Mouse (Mus musculus) heart, postnatal 14 days (tissue): ENCODE results near the gene Scn2b. TPM values are rescaled to one million over a fixed set of nuclear protein-coding genes. Genes with fewer than 3 reads are reported as not detected.

Experiments
- DNase-seq, 2 experiments: peaks; one replicate each; pipeline ENCODE4 v3.0.0; 2021 to 2022
- intact Hi-C: fragments of 180-260 bp; cut with DNase I; formaldehyde crosslinking; loops from one replicate; pipeline ENCODE4 v1.15.1; 2025
- total RNA-seq, 2 experiments: library from RNA; stranded (reverse); gene quantifications; 2 replicates each; pipeline ENCODE4 v1.2.3; 2021

Scn2b gene
- total RNA-seq, 2 experiments from 2014 or later = 1.2 to 1.4 TPM

DNA sequence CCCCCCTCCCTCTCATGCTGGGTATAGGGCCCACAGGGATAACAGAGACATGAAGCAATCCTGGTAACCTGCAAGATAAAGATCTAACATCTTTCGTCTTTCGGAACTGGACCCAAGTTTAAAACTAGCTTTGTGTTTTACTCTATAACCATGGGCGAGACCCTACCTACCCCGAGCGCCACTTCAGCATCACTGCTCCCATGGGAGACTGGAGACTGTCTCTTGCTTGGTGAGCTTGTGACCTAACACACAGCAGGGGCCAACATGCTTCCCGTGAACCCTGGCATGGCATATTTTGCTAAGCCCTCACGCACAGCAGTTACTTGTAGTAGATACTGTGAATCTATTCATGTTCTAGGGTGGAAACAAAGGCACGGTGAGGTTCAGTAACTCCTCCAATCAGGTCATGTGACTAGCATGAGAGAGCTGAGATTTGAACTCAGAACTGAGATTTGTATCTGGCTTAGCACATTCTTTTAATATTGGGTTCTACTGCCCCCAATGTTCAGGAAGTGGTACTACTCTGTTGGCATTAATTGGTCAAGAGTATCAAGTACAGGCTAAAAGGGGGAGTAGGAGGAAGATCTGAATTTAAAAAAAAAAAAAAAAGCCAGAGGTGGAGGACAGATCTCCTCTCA, 1.9 kb downstream of the Scn2b start:
- no peak for DNase-seq
- intact Hi-C loops = no loop called here

DNA sequence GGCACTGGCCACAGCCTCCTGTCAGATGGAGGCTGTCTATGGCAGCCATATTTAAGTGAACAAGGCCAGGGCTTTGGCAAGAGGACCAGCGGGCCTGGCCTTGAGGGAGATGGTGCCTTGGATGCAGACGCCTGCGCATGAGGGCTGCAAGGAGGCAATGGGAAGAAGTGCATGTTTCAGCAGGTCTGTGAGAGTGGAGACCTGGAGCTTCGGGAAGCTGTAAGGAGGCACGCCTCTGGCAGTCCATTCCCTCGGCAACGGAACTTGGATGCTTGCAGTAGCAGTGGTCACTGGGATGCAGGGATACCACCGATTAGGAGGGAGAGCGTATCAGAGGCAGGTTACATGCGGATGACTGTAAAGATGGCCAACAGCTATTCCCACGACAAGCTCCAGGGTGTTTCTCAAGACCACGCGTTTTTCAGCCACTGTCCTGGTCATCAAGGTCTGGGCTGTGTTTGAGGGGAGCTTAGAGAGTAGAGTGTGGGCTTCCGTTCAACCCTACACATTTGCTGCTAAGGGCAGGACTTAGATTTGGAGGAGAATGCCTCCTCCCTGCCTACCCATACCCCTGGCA, 2.5 kb downstream of the Scn2b start:
- intact Hi-C loops = no loop called here

DNA sequence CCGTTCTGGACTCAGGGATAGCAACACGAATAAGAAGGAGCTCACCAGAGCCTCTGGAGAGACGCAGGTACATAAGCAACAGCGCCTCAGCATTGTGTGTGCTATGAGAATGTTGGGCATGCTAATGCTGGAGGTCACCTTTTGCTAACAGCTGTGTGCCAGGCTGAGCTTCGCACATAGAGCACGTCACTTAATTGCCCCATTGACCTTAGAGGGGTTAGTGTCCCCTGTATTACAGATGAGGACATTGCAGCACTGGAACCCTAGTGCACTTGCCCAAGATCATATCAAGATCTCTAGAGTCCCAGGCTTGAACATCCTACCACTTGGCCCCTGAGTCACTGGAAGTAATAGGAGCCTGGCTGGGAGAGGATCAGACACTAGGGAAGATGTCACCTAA, 3.0 kb downstream of the Scn2b start:
- intact Hi-C loops = no loop called here
- DNase-seq = no peak

More for the DNA sequence above, 2.5 kb downstream of the Scn2b start:
- DNase-seq = no peak

DNA sequence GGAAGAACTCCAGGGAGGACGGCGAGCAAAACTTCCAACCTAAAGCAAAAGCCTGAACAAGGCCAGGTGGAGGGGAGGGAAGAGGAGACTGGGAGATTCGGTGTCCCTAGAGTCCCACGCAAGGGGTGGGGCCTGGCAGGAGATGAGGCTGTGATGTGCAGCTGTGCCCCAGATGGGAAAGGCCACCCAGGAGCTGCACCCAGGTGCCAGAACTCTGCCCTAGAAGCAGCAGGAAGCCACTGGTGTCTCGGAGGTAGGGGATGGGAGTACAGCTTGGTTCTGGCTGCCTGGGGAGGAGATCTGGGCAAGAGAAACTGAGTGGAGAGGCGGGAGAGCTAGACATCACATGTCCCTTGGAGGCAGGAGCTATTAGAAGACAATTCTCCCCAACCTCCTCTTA, 3.4 kb downstream of the Scn2b start:
- intact Hi-C loops = loop anchor here (1.0 kb wide), 1 partner anchor 25 kb away; no protein-coding TSS in a partner anchor
- DNase-seq = no peak

DNA sequence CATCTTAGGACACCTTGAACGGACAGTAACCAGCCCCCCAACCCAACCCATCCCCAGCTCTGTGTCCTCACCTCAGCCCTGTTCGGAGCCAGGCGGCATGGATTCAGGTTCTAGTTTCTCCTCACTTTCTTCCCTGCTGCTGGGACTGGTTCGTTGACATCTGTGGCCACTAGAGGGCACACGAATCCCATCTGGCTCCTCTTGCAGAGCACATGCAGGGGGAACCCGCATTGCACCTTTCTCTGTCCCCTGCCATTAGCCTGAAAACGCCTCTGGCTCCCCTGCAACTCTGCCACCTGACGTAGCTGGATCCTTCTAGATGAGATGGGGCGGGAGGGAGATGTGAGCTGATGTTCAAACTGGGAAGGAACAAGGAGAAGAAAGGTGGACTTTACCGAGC, 4.2 kb downstream of the Scn2b start:
- intact Hi-C loops = loop anchor here (1.0 kb wide), 1 partner anchor 25 kb away; no protein-coding TSS in a partner anchor
- peak; percentile 75 to 81 for DNase-seq

DNA sequence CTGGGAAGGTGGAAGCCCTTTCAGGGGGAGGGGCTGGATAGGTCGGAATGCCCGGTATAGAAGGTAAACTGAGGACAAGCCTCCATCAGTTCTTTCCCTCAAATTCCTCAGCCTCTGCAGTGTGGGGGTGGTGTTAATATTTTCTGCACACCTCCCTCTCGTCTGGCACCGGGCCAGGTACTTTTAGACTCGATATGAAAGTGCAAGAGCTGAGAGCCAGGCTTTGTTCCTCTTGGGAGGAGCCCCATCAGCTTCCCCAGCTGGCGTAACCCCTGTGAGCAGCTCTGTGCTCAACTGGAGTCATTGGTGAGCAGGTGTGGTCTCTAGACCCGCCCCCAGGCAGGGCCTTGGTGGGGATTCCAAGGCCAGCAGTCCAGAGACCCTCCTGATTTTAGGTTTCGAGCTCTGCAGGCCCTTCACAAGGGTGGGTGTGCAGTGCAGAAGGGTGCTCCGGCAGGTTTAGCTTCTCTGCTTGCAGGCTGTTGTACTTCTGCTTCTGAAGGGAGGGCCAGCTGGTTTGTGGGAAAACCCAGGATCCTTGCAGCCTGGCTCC, 4.7 kb downstream of the Scn2b start:
- DNase-seq = peak; percentile 27 to 32
- intact Hi-C loops = no loop called here

DNA sequence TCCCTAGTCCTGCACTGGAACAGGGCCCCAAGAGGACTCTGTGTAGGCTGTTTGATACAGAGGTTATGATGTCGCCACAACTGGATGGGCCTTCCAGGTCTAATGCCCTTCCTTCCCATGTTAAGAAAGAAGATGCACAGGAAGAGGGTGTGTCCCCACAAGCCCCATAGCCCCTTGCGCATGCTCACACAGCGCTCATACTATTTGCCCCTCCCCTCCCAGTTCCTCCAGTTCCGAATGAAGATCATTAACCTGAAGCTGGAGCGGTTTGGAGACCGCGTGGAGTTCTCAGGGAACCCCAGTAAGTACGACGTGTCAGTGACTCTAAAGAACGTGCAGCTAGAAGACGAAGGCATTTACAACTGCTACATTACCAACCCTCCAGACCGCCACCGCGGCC, 7.6 kb downstream of the Scn2b start:
- intact Hi-C loops = no loop called here
- no peak for DNase-seq

DNA sequence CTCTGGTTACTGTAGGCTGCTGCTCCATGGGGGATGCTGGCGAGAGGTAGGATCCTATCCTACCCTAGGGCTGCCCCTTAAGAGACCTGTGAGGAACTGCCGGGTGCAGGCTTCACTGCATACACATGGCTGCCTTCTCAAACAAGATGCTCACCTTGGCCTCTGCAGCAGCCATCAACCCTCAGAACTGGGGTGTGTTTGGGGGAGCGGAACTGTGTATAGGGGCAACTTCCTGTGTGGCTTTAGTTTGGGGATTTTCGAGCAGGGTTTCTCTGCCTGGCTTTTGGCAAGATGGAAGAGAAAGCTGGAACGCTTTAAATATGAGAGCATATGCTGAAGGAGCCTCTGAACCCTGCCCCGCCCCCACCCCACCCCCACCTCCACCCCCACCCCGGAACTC, 9.4 kb downstream of the Scn2b start:
- no peak for DNase-seq
- intact Hi-C loops = no loop called here

DNA sequence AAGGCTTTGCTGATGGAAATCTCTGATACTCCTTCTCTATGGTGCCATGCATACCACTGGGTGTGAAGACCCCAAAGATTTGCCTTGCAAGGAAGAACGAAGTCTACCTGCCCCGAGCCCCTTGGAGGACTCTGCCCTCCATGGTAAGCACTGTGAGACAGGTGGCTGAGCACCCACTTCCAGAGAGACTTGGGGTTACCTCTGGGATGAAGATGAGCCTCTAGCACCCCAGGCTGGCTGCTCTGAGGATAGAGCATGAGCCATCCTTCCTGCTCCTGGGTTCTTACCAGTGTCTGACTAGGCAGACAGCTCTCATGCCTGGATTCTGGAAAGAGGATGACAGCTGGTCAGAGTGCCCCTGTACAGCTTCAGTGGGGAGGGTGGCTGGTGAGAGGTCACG, 12.5 kb downstream of the Scn2b start:
- intact Hi-C loops = no loop called here
- no peak for DNase-seq

DNA sequence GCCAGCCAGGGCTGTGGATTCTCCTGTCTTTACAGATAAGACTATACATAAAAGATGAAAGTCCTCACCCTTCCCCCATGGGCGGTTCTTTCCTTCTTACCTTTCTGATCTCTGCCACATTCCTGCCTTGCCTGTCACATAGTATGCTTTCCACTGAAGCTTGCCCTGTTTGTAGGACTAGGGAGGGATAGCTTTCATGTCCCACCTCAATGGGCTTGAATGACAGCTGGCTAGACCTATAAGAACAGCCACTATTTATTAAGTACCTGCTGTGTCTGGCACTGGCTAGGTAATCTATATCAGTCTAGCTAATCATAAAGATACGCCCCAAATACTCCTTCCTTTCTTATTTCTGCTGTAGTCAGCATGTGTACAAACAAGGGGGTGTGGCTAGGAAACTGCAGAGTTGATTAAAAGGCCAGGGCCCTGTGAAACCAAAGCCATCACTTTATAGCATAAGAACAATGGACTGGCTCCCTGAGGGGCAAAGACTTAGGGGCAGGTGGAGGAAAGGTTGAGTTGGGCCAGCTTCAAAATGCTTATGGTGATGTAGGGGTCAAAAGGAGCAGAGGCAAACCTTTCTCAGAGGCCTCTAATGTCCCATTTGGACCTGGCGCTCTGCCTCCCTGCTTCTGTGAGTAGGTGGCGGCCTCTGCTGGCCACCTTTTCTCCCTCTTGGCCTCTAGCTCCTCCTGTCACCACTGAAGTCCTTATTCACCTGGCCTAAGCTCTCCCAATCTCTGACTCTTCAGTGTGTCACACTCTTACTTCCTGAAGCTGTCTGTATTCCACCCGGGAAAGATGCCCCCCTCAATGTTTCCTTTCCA, 16.1 kb downstream of the Scn2b start:
- intact Hi-C loops = no loop called here
- peak; percentile 56 to 74 for DNase-seq

DNA sequence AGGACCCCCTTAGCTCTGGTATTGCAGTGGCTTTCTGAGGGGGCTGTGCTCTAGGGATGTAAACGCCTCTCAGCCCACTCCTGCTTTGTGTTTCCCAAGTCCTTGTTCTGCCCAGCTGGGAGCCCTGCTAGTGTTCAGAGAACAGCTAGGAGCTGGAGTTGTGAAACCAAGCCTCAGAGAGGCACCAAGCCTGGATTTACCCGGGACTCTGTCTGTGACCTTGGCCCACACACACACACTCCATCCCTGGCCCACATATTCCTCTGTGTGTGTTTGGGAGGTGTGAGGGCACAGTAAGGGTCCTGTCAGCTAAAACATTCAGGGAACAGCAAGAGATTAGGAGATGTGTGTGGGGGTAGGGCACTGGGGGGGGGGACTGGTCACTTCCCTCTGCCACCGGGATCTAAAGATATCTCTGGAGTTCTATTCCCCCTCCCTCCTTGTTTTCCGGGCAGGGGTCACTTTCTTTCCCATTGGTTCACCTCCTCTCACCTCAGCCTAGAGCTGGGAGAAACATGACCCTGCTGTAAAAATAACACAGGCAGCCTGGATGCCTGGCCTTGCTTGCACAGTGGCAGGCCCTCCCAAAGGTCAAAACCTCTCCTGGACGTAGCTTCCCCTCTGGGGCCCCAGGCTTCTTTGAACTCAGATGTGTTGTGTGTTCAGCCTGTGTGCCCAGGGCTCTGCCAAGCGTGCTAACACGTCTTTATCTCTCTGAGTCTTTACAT, 19.0 kb downstream of the Scn2b start:
- no peak for DNase-seq
- intact Hi-C loops = no loop called here

DNA sequence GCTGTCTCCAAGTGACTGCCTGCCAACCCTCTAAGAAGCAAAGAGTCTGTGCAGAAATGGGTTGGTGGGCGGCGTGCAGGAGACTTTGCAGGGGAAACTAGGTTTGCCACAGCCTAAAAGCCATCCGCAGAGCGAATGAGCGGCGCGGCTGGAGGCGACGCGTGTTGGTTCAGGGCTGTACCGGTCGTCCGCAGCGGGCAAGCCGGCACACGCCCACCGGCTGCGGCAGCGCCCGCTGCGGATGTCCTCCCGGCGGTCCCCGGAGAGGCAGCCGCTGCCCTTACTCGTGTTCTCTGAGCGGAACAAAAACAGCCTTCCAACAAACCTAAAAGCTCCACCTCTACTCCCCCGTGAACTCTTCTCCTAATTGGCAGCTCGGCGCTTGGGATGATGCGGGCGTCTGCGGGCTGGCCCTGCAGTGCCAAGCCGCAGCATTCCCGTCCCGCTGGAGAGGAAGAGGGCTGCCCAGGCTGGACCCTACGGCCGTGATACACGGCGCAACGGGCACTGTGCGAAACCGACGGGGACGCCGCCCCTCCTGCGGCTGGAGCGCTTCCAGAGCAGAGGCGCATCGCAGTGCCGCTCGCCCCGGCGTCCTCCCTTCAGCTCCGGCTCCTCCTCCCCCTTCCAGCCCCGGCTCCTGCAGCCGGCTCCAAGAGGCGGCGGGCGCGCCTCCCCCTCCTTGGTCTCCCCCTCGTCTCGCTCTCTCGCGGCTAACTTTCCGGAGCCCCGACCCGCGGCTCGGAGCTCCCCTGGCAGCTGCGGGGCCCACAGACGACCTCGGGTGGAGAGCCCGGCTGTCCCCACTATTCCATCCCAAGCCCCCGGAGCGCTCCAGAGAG, 20.8 kb downstream of the Scn2b start, which contains the start of gene Scn4b:
Scn4b (plus strand) TSS at position 205 of the 842 bp plus-strand sequence.
- peak; percentile 55 to 58 for DNase-seq
- intact Hi-C loops = no loop called here

DNA sequence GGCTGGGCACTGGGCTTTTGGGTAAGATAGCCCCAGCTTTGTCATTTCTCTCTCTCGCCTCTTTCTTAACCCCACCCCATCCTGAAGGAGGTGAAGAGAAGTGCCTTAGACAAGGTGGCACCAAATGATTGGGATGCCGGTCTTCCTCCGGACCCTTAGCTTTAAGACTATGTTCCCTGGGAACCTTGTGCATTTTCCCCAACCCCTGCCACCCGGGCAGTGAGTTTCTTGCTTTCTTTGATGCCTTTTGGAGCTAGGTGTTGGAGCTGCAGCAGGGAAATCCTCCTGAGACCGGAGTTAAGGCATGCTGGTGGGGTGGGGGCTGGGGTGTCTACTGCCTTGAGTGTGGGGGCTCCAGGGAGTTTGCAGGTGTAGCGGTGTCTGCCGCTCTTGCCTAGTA, 21.5 kb downstream of the Scn2b start:
- no peak for DNase-seq
- intact Hi-C loops = no loop called here

DNA sequence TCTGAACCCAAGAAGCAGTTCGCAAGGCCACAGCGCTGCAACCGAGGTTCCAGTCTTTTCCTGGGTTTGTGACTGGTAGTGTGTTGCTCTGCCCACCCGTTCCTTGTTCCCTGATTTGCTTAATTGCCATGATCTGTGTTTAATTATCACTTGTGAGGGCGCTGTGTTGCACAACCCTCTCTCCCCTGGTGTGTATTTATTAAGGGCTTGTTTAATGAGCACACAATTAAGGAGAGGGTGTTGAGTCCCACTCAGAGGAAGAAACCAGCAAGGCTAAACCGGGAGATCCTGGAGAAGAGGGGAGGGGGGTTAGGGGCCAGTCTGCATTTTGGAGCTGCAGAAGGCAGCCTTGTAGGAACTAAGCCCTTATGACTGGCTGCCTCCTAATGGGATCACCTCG, 23.4 kb downstream of the Scn2b start:
- no peak for DNase-seq
- intact Hi-C loops = no loop called here

DNA sequence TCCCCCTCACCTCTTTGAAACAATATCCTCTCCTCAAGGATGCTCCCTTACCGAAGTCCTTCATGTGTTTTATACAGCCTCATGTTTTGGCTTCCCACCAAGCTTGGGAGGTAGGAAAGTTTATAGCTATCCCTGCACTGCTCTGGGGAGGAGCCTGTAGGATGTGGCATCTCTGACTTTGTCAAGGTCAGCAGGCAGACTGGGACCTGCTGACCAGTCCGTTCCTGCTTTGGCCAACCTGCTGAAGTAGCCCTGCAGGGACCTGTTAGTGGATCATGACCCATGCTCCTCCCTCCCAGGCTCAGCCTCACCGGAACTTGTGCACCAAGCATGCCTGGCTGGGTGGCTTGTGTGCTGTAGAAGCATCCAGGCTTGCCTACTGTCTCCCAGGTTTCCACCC, 25.1 kb downstream of the Scn2b start:
- intact Hi-C loops = no loop called here
- no peak for DNase-seq

DNA sequence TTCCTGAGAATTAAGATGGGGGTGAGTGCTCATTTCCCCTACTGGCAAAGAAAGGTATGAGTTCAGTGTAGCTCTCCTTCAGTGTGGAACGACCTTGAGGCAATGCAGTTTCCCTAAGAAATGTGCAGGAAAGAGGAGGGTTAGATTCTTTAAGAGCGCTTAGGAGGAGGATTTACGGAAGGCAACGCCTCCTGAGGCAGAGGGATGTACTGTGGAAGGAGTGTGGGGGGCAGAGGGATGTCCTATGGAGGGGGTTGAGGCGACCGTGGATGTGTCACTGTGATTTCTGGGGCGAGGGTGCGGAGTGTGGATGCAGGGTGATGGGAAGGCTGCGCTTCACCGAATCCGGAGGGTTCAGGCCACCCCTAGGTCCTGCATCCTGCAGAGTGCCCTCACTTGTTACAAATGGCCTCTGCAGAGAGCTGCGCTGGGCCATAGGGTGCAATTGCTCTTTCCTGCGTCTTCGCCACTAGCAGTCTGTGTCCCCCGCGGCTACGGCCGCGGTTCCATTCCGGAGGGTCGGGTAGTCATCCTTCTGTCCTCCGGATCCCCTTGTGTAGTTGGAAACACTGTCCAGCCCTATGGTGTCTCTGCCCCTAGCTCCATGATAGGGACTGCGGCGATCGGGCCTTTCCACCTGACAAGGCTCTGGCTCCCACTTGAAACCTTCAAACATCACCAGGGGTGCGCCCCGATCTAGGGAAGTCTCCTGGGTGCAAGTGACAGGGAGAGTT, 28.1 kb downstream of the Scn2b start:
- no peak for DNase-seq
- intact Hi-C loops = loop anchor here (1.0 to 5.0 kb wide), 3 partner anchors 24 to 173 kb away; no protein-coding TSS in a partner anchor

DNA sequence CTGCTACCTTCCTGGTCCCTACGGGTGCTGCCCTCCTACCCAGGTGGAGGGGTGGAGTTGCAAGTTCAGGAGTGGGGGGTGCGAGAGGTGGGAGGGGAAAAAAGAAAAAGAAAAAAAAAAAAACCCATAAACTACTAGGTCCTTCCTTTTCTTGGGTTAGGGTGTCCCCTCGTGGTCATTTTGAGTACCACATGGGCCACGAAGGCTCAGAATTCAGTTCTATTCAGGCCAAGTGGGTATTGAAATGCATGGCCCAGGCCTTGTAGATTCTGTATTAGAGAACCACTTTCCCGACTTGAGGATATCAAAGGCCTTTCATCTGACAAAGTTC, 28.6 kb downstream of the Scn2b start:
- peak; percentile 58 to 78 for DNase-seq

DNA sequence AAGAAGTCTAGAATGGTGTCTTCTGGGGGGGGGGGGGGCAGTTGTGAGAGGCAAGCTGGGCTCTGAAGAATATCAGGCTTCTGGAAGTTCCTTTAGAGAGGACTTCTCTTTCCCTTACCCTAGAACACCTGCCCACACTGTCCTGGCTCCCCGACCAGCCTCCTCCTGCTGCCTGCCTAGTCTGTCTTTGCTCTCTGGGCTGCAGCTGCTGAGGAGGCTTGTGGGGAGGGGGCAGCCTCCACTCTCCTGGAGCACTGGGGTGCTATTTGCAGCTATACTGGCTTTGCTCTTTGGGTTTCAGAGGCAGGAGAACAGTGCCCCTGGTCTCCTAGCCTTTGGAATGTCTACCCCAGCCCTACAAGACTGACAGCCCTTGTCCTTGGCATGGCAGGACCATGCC, 33.4 kb downstream of the Scn2b start:
- intact Hi-C loops = no loop called here
- no peak for DNase-seq

More for the DNA sequence above, 28.6 kb downstream of the Scn2b start:
- intact Hi-C loops = loop anchor here (1.0 to 5.0 kb wide), 3 partner anchors 25 to 174 kb away; no protein-coding TSS in a partner anchor

DNA sequence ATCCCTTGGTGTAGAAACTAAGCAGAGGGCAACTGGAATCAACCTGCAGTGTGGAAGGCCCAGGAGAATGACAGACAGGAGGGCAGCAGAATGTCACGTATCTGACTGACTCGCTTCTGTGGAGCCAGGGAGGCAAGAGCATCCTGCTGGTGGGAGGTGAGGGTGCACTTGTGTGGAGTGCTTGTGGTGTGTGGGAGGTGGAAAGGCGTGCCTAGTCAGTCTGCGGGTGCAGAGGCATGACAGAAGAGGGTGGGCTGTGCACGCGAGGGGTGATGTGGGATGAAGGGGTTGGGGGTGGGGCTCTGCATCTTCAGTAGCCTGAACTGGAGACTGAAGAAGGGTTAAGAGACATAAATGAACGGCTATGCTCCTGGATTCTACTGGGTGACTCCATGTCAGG, 35.8 kb downstream of the Scn2b start:
- intact Hi-C loops = no loop called here
- DNase-seq = no peak
